In genomic region chr6:72616643-72617288, GRCm38 (mm10) we compare ENCODE assay signal across 8 mouse cellular contexts. TPM values are rescaled to one million over a fixed set of nuclear protein-coding genes. Genes with fewer than 3 reads are reported as not detected.
DNase-seq lines count a peak whose midpoint lies in the region; ATAC-seq and TF ChIP-seq lines count a peak whose summit lies in the region.

Tgoln1 (minus strand) TSS chr6:72617000.

- WGBS in embryonic facial prominence, embryonic 13.5 days: under 1% methylated on average over 40 of the region's 41 CpGs
- WGBS in heart, adult 2 months: under 1% methylated on average over 41 of the region's 41 CpGs
- WGBS in limb, embryonic 13.5 days: under 1% methylated on average over 41 of the region's 41 CpGs
- under 1% methylated on average over 41 of the region's 41 CpGs for WGBS in midbrain, embryonic 16.5 days

- H3K9me3 ChIP-seq in embryonic facial prominence, embryonic 13.5 days: no peaks in the 10 kb centered on the region
- no peaks in the 10 kb centered on the region for H3K9me3 ChIP-seq in limb, embryonic 13.5 days
- no peaks in the 10 kb centered on the region for H3K9me3 ChIP-seq in midbrain, embryonic 16.5 days (replicated peaks; ENCODE audit: control insufficient read depth, low read length, poor library complexity, severe bottlenecking)

- H3K4me2 ChIP-seq in embryonic facial prominence, embryonic 13.5 days: peak within 1 kb of the TSS; percentile 96
- peak within 1 kb of the TSS; percentile 97 for H3K4me2 ChIP-seq in limb, embryonic 13.5 days (replicated peaks)
- H3K4me2 ChIP-seq in midbrain, embryonic 16.5 days (ENCODE audit: low read length): peak within 1 kb of the TSS; percentile 88

- H3K9ac ChIP-seq in embryonic facial prominence, embryonic 13.5 days: peak within 1 kb of the TSS; percentile 87
- H3K9ac ChIP-seq in heart, adult 2 months (ENCODE audit: low read depth, low read length): peak within 1 kb of the TSS; percentile 82
- H3K9ac ChIP-seq in limb, embryonic 13.5 days: peak within 1 kb of the TSS; percentile 84
- H3K9ac ChIP-seq in midbrain, embryonic 16.5 days (ENCODE audit: low read depth, low read length): peak within 1 kb of the TSS; percentile 80

- H3K36me3 ChIP-seq in embryonic facial prominence, embryonic 13.5 days: peaks cover 15% of the 10 kb centered on the region
- H3K36me3 ChIP-seq in heart, adult 2 months (ENCODE audit: control insufficient read depth, insufficient read depth, low read length): peaks cover 25% of the 10 kb centered on the region
- peaks cover 21% of the 10 kb centered on the region for H3K36me3 ChIP-seq in limb, embryonic 13.5 days
- H3K36me3 ChIP-seq in midbrain, embryonic 16.5 days (ENCODE audit: control insufficient read depth, insufficient read depth, low read length): peaks cover 5% of the 10 kb centered on the region; the same call in 1 of the 2 replicates

- peak within 1 kb of the TSS; percentile 89 for H3K27ac ChIP-seq in embryonic facial prominence, embryonic 13.5 days
- H3K27ac ChIP-seq in heart, adult 2 months: peak within 1 kb of the TSS; percentile 88
- peak within 1 kb of the TSS; percentile 88 for H3K27ac ChIP-seq in limb, embryonic 13.5 days
- H3K27ac ChIP-seq in midbrain, embryonic 16.5 days (ENCODE audit: low read length): peak within 1 kb of the TSS; percentile 91

- DNase-seq in 3134 (ENCODE audit: extremely low read depth, insufficient read length, low spot score): peak; percentile 92
- DNase-seq in adrenal gland, postnatal 36 days: peak; percentile 94 to 97
- peak; percentile 96 for DNase-seq in heart, adult 2 months
- peak; percentile 93 for DNase-seq in kidney, adult 8-10 months
- peak; percentile 84 to 97 for DNase-seq in spleen, postnatal 10 days (ENCODE audit: low spot score in 2 of 2)

- H3K4me3 ChIP-seq in embryonic facial prominence, embryonic 13.5 days: peak within 1 kb of the TSS; percentile 79
- peak within 1 kb of the TSS; percentile 83 for H3K4me3 ChIP-seq in heart, adult 2 months
- peak within 1 kb of the TSS; percentile 84 for H3K4me3 ChIP-seq in limb, embryonic 13.5 days
- peak within 1 kb of the TSS; percentile 82 for H3K4me3 ChIP-seq in midbrain, embryonic 16.5 days (ENCODE audit: low read depth, low read length)

- intact Hi-C loops in heart, adult 2 months (cut with DNase I): loop anchor here (2.0 kb wide), 1 partner anchor 16 kb away; no protein-coding TSS in a partner anchor

- peaks cover 26% of the 10 kb centered on the region for H3K4me1 ChIP-seq in embryonic facial prominence, embryonic 13.5 days
- peaks cover 6% of the 10 kb centered on the region for H3K4me1 ChIP-seq in heart, adult 2 months (ENCODE audit: control insufficient read depth, insufficient read depth, low read length)
- H3K4me1 ChIP-seq in limb, embryonic 13.5 days: peaks cover 33% of the 10 kb centered on the region
- peaks cover 28% of the 10 kb centered on the region for H3K4me1 ChIP-seq in midbrain, embryonic 16.5 days (ENCODE audit: control insufficient read depth, insufficient read depth, low read length)

- H3K79me2 ChIP-seq in heart, adult 2 months (replicated peaks; ENCODE audit: control insufficient read depth, insufficient read depth, low read length): no peaks in the 10 kb centered on the region

- TF ChIP-seq POLR2A in heart, adult 2 months (IDR thresholded peaks at IDR 0.05; ENCODE audit: insufficient read depth, low read depth, low read length): peak; percentile 99

- no peaks in the 10 kb centered on the region for H3K27me3 ChIP-seq in embryonic facial prominence, embryonic 13.5 days
- H3K27me3 ChIP-seq in heart, adult 2 months (ENCODE audit: control insufficient read depth, insufficient read depth, low read length): no peaks in the 10 kb centered on the region
- H3K27me3 ChIP-seq in limb, embryonic 13.5 days: no peaks in the 10 kb centered on the region
- no peaks in the 10 kb centered on the region for H3K27me3 ChIP-seq in midbrain, embryonic 16.5 days (ENCODE audit: control insufficient read depth, insufficient read depth, low read depth, low read length)

- peak; percentile 92 for ATAC-seq in embryonic facial prominence, embryonic 13.5 days (ENCODE audit: insufficient number of reproducible peaks, insufficient read depth, low FRiP score, low TSS enrichment, low read depth)
- ATAC-seq in limb, embryonic 13.5 days (ENCODE audit: low FRiP score, low read depth): peak; percentile 97
- peak; percentile 98 for ATAC-seq in midbrain, embryonic 16.5 days

- TF ChIP-seq CTCF in heart, adult 2 months (IDR thresholded peaks at IDR 0.05): no peak

- TF ChIP-seq EP300 in heart, adult 2 months (IDR thresholded peaks at IDR 0.05; ENCODE audit: insufficient read depth, low read depth, low read length): peak; percentile 69; the same call in 1 of the 2 replicates

RNA-seq across cellular contexts. Expression of gene Tgoln1, which starts in this region (rescaled TPM):
- 100 to 1,000 TPM; 222 to 238 TPM for total RNA-seq in adrenal gland, postnatal 36 days (2021)
- 21.9 and 24.5 TPM in 2 replicates for polyA plus RNA-seq in embryonic facial prominence, embryonic 13.5 days (2015; fragmentation: Nextera tagmentation; extraction: Ambion mirVana)
- 10 to 100 TPM; 60.1 to 68.0 TPM for total RNA-seq in heart, adult 2 months (2021)
- 29.0 and 55.7 TPM in 2 replicates for polyA plus RNA-seq in heart, adult 2 months (2012; rRNA removed)
- polyA plus RNA-seq in limb, embryonic 13.5 days (2015; fragmentation: Nextera tagmentation; extraction: Ambion mirVana): 22.0 and 23.0 TPM in 2 replicates
- polyA plus RNA-seq in midbrain, embryonic 16.5 days (2015; fragmentation: Nextera tagmentation; extraction: Ambion mirVana): 40.7 and 45.0 TPM in 2 replicates

Comparison
In these comparisons a context has a peak if more than half of its experiments do, and no peak if none do; other contexts are left out.
1. Peak in every context shown above with its lines: DNase-seq, ATAC-seq, H3K4me3 ChIP-seq and H3K27ac ChIP-seq.